Mouse (Mus musculus): Measurements from ENCODE around the gene Slc22a23. TPM values are rescaled to one million over a fixed set of nuclear protein-coding genes. Genes with fewer than 3 reads are reported as not detected.

The Slc22a23 gene
- polyA plus RNA-seq, 1 experiment from 2014 or later: 7.8 TPM

GRCm38 (mm10) chr13:34351437-34351836 lies 6.5 kb upstream of the Slc22a23 start:
- Histone ChIP-seq H3K4me3 (ENCODE audit: control insufficient read depth in 1 of 2, insufficient read depth in 1 of 2, low read depth in 1 of 2, low read length in 2 of 2) (no peak overlapping the region), H3K27me3 (ENCODE audit: control insufficient read depth, insufficient read depth, low read length) (no peaks in the 10 kb centered on the region), H3K27ac (replicated peaks in 1 of 2; ENCODE audit: control insufficient read depth in 1 of 2, insufficient read depth in 1 of 2, low read depth in 2 of 2, low read length in 2 of 2) (no peak overlapping the region), H3K4me1 (ENCODE audit: control insufficient read depth in 2 of 2, insufficient read depth in 2 of 2, low read length in 2 of 2) (peaks cover 5 to 8% of the 10 kb centered on the region in 2 experiments; a peak in 2 of 4 replicates), H3K9ac (ENCODE audit: low read length) (no peak overlapping the region), H3K4me2 (ENCODE audit: low read length) (no peak overlapping the region), H3K36me3 (ENCODE audit: control insufficient read depth, insufficient read depth, low read length) (no peaks in the 10 kb centered on the region), H3K9me3 (ENCODE audit: control insufficient read depth, low read length) (no peaks in the 10 kb centered on the region)
- no peak for ATAC-seq (ENCODE audit: insufficient number of reproducible peaks, insufficient read depth, low FRiP score, low read depth)

GRCm38 (mm10) chr13:34347960-34348889 lies 3.2 kb upstream of the Slc22a23 start:
- H3K9ac ChIP-seq (ENCODE audit: low read length): no peak overlapping the region
- H3K27me3 ChIP-seq (ENCODE audit: control insufficient read depth, insufficient read depth, low read length): peaks cover 5% of the 10 kb centered on the region; the same call in 1 of the 2 replicates
- H3K27ac ChIP-seq (replicated peaks in 1 of 2; ENCODE audit: control insufficient read depth in 1 of 2, insufficient read depth in 1 of 2, low read depth in 2 of 2, low read length in 2 of 2): no peak overlapping the region
- ATAC-seq (ENCODE audit: insufficient number of reproducible peaks, insufficient read depth, low FRiP score, low read depth): no peak
- no peaks in the 10 kb centered on the region for H3K36me3 ChIP-seq (ENCODE audit: control insufficient read depth, insufficient read depth, low read length)
- no peaks in the 10 kb centered on the region for H3K9me3 ChIP-seq (ENCODE audit: control insufficient read depth, low read length)
- WGBS: 25% methylated on average over 7 of the region's 7 CpGs
- H3K4me3 ChIP-seq (ENCODE audit: control insufficient read depth in 1 of 2, insufficient read depth in 1 of 2, low read depth in 1 of 2, low read length in 2 of 2): no peak overlapping the region
- H3K4me2 ChIP-seq (ENCODE audit: low read length): no peak overlapping the region
- peaks cover 14 to 24% of the 10 kb centered on the region in 2 experiments for H3K4me1 ChIP-seq (ENCODE audit: control insufficient read depth in 2 of 2, insufficient read depth in 2 of 2, low read length in 2 of 2)

GRCm38 (mm10) chr13:34346748-34347147 lies 1.8 kb upstream of the Slc22a23 start:
- Histone ChIP-seq H3K27me3 (ENCODE audit: control insufficient read depth, insufficient read depth, low read length) (peaks cover 7% of the 10 kb centered on the region; the same call in 1 of the 2 replicates), H3K4me2 (ENCODE audit: low read length) (no peak overlapping the region), H3K27ac (replicated peaks in 1 of 2; ENCODE audit: control insufficient read depth in 1 of 2, insufficient read depth in 1 of 2, low read depth in 2 of 2, low read length in 2 of 2) (no peak overlapping the region), H3K36me3 (ENCODE audit: control insufficient read depth, insufficient read depth, low read length) (no peaks in the 10 kb centered on the region), H3K9ac (ENCODE audit: low read length) (no peak overlapping the region), H3K9me3 (ENCODE audit: control insufficient read depth, low read length) (no peaks in the 10 kb centered on the region), H3K4me1 (ENCODE audit: control insufficient read depth in 2 of 2, insufficient read depth in 2 of 2, low read length in 2 of 2) (peaks cover 14 to 25% of the 10 kb centered on the region in 2 experiments), H3K4me3 (ENCODE audit: control insufficient read depth in 1 of 2, insufficient read depth in 1 of 2, low read depth in 1 of 2, low read length in 2 of 2) (no peak overlapping the region)
- WGBS: 25% methylated on average over 4 of the region's 4 CpGs
- ATAC-seq (ENCODE audit: insufficient number of reproducible peaks, insufficient read depth, low FRiP score, low read depth): no peak

GRCm38 (mm10) chr13:34346238-34346637 lies 1.3 kb upstream of the Slc22a23 start:
- Histone ChIP-seq H3K9me3 (ENCODE audit: control insufficient read depth, low read length) (no peaks in the 10 kb centered on the region), H3K36me3 (ENCODE audit: control insufficient read depth, insufficient read depth, low read length) (no peaks in the 10 kb centered on the region), H3K27ac (replicated peaks in 1 of 2; ENCODE audit: control insufficient read depth in 1 of 2, insufficient read depth in 1 of 2, low read depth in 2 of 2, low read length in 2 of 2) (peak overlapping the region in 1 of 2 experiments; percentile 77; a peak in 1 of 4 replicates), H3K4me2 (ENCODE audit: low read length) (peak overlapping the region; percentile 98), H3K27me3 (ENCODE audit: control insufficient read depth, insufficient read depth, low read length) (peaks cover 7% of the 10 kb centered on the region; the same call in 1 of the 2 replicates), H3K4me3 (ENCODE audit: control insufficient read depth in 1 of 2, insufficient read depth in 1 of 2, low read depth in 1 of 2, low read length in 2 of 2) (peak overlapping the region in 1 of 2 experiments; percentile 75; a peak in 1 of 4 replicates), H3K9ac (ENCODE audit: low read length) (no peak overlapping the region), H3K4me1 (ENCODE audit: control insufficient read depth in 2 of 2, insufficient read depth in 2 of 2, low read length in 2 of 2) (peaks cover 14 to 25% of the 10 kb centered on the region in 2 experiments)
- 20% methylated on average over 7 of the region's 7 CpGs for WGBS
- no peak for ATAC-seq (ENCODE audit: insufficient number of reproducible peaks, insufficient read depth, low FRiP score, low read depth)

- peak overlapping the region; percentile 56 to 75 for H3K4me3 ChIP-seq (ENCODE audit: control insufficient read depth in 1 of 2, insufficient read depth in 1 of 2, low read depth in 1 of 2, low read length in 2 of 2)
- peaks cover 14 to 25% of the 10 kb centered on the region in 2 experiments for H3K4me1 ChIP-seq (ENCODE audit: control insufficient read depth in 2 of 2, insufficient read depth in 2 of 2, low read length in 2 of 2)
- H3K9ac ChIP-seq (ENCODE audit: low read length): peak overlapping the region; percentile 84
- H3K36me3 ChIP-seq (ENCODE audit: control insufficient read depth, insufficient read depth, low read length): no peaks in the 10 kb centered on the region
- H3K9me3 ChIP-seq (ENCODE audit: control insufficient read depth, low read length): no peaks in the 10 kb centered on the region
- H3K27ac ChIP-seq (replicated peaks in 1 of 2; ENCODE audit: control insufficient read depth in 1 of 2, insufficient read depth in 1 of 2, low read depth in 2 of 2, low read length in 2 of 2): peak overlapping the region in 1 of 2 experiments; percentile 77; a peak in 3 of 4 replicates
- peaks cover 7% of the 10 kb centered on the region; the same call in 1 of the 2 replicates for H3K27me3 ChIP-seq (ENCODE audit: control insufficient read depth, insufficient read depth, low read length)
- peak; percentile 55 for ATAC-seq (ENCODE audit: insufficient number of reproducible peaks, insufficient read depth, low FRiP score, low read depth)
- under 1% methylated on average over 60 of the region's 101 CpGs for WGBS
- peak overlapping the region; percentile 98 for H3K4me2 ChIP-seq (ENCODE audit: low read length)
Measured at GRCm38 (mm10) chr13:34344376-34345127, 430 bp downstream of the Slc22a23 start.

DNA sequence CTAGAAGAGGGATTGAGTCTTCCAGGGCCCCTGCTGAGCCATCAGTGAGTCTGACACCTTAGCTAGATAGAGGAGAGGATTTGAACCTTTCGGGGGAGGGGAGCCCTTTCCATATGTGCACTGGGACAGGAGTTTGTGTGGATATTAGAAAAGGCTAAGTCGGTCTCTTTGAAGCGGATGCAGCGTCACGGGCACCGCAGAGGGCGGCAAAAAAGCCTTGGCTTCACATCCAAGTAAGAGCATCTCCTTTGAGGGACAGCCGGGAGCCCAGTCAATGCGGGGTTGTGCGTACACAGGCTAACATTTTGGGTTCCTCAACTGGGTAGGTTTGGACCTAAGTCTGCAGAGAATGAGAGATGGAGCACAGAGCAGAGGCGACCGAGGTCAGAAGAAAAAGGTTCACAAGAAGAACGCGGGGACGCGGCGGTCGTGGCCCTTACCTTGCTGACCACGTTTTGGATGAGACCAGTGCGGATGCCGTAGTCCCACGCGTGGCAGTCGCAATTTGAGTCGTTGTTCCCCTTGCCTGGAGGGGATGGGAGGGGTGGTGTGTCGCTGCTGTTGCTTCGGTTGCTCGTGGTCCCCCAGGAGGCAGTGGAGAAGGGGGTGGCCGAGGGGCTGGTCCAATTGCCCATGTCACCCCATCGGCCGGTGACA lies 1.1 kb downstream of the Slc22a23 start:
- H3K9ac ChIP-seq (ENCODE audit: low read length): peak overlapping the region; percentile 84
- peaks cover 3% of the 10 kb centered on the region; the same call in 1 of the 2 replicates for H3K9me3 ChIP-seq (ENCODE audit: control insufficient read depth, low read length)
- peak overlapping the region; percentile 98 for H3K4me2 ChIP-seq (ENCODE audit: low read length)
- H3K4me1 ChIP-seq (ENCODE audit: control insufficient read depth in 2 of 2, insufficient read depth in 2 of 2, low read length in 2 of 2): peaks cover 14 to 25% of the 10 kb centered on the region in 2 experiments
- peak overlapping the region in 1 of 2 experiments; percentile 77; a peak in 2 of 4 replicates for H3K27ac ChIP-seq (replicated peaks in 1 of 2; ENCODE audit: control insufficient read depth in 1 of 2, insufficient read depth in 1 of 2, low read depth in 2 of 2, low read length in 2 of 2)
- peaks cover 7% of the 10 kb centered on the region; the same call in 1 of the 2 replicates for H3K27me3 ChIP-seq (ENCODE audit: control insufficient read depth, insufficient read depth, low read length)
- 2% methylated on average over 31 of the region's 31 CpGs for WGBS
- no peak for ATAC-seq (ENCODE audit: insufficient number of reproducible peaks, insufficient read depth, low FRiP score, low read depth)
- no peaks in the 10 kb centered on the region for H3K36me3 ChIP-seq (ENCODE audit: control insufficient read depth, insufficient read depth, low read length)
- H3K4me3 ChIP-seq (ENCODE audit: control insufficient read depth in 1 of 2, insufficient read depth in 1 of 2, low read depth in 1 of 2, low read length in 2 of 2): peak overlapping the region; percentile 56 to 75
